Comparison of ENCODE assay signal across 8 mouse cellular contexts in genomic region chr11:48824311-48824830, GRCm38 (mm10). TPM values are rescaled to one million over a fixed set of nuclear protein-coding genes. Genes with fewer than 3 reads are reported as not detected.
DNase-seq lines count a peak whose midpoint lies in the region; ATAC-seq and TF ChIP-seq lines count a peak whose summit lies in the region.

No protein-coding gene starts in this region.

- no peak for TF ChIP-seq EP300 in heart, adult 2 months (IDR thresholded peaks at IDR 0.05; ENCODE audit: insufficient read depth, low read depth, low read length)
- no peak for TF ChIP-seq EP300 in ES-Bruce4 (IDR thresholded peaks at IDR 0.05; ENCODE audit: insufficient read depth, low read depth, low read length)
- TF ChIP-seq EP300 in liver, postnatal 0 days (IDR thresholded peaks at IDR 0.05; ENCODE audit: low read depth) = no peak

- intact Hi-C loops in heart, adult 2 months (cut with DNase I) = loop anchor here (1.0 kb wide), 1 partner anchor 9 kb away; no protein-coding TSS in a partner anchor
- intact Hi-C loops in heart, postnatal 14 days (cut with DNase I) = no loop called here

- TF ChIP-seq POLR2A in heart, adult 2 months (IDR thresholded peaks at IDR 0.05; ENCODE audit: insufficient read depth, low read depth, low read length) = no peak
- TF ChIP-seq POLR2A in ES-Bruce4 (IDR thresholded peaks at IDR 0.05; ENCODE audit: insufficient read depth, low read length) = no peak

- no peak for DNase-seq in heart, adult 2 months
- DNase-seq in heart, postnatal 14 days = no peak
- no peak for DNase-seq in liver, postnatal 0 days
- DNase-seq in cerebellum, adult 18-20 months = no peak
- no peak for DNase-seq in cerebellum, adult 11-12 months
- DNase-seq in urinary bladder, adult 2 months (ENCODE audit: low spot score) = no peak

- H3K4me2 ChIP-seq in heart, embryonic 16.5 days (ENCODE audit: low read depth, low read length) = peak overlapping the region; percentile 68
- H3K4me2 ChIP-seq in liver, postnatal 0 days (ENCODE audit: low read depth, low read length) = peak overlapping the region; percentile 69

- H3K4me1 ChIP-seq in heart, adult 2 months (ENCODE audit: control insufficient read depth, insufficient read depth, low read length) = peaks cover 1% of the 10 kb centered on the region
- H3K4me1 ChIP-seq in ES-Bruce4 (ENCODE audit: control insufficient read depth, insufficient read depth, low read length) = peaks cover 2% of the 10 kb centered on the region
- H3K4me1 ChIP-seq in heart, embryonic 16.5 days (ENCODE audit: control insufficient read depth, insufficient read depth, low read length) = peaks cover 2% of the 10 kb centered on the region; the same call in 1 of the 2 replicates
- peaks cover 28% of the 10 kb centered on the region for H3K4me1 ChIP-seq in liver, postnatal 0 days (ENCODE audit: insufficient read depth)

- H3K27me3 ChIP-seq in heart, adult 2 months (ENCODE audit: control insufficient read depth, insufficient read depth, low read length) = no peaks in the 10 kb centered on the region
- no peaks in the 10 kb centered on the region; the same call in none of the 2 replicates for H3K27me3 ChIP-seq in ES-Bruce4 (ENCODE audit: control insufficient read depth, insufficient read depth, low read length, poor library complexity, severe bottlenecking)
- H3K27me3 ChIP-seq in heart, embryonic 16.5 days (ENCODE audit: control insufficient read depth, insufficient read depth, low read length) = no peaks in the 10 kb centered on the region
- H3K27me3 ChIP-seq in liver, postnatal 0 days (ENCODE audit: insufficient read depth, low read length) = peaks cover 16% of the 10 kb centered on the region

- WGBS in heart, adult 2 months = 38% methylated on average over 22 of the region's 22 CpGs
- 9% methylated on average over 22 of the region's 22 CpGs for WGBS in heart, embryonic 16.5 days
- WGBS in liver, postnatal 0 days (ENCODE audit: insufficient replicate concordance) = 9% methylated on average over 22 of the region's 22 CpGs

- no peak overlapping the region for H3K9ac ChIP-seq in heart, adult 2 months (ENCODE audit: low read depth, low read length)
- peak overlapping the region; percentile 15 for H3K9ac ChIP-seq in ES-Bruce4 (ENCODE audit: low read depth, poor library complexity, severe bottlenecking)
- H3K9ac ChIP-seq in heart, embryonic 16.5 days (ENCODE audit: low read length) = peak overlapping the region; percentile 27; the same call in 1 of the 2 replicates
- peak overlapping the region; percentile 39; the same call in 1 of the 2 replicates for H3K9ac ChIP-seq in liver, postnatal 0 days (replicated peaks)

- H3K4me3 ChIP-seq in heart, adult 2 months = peak overlapping the region; percentile 56
- H3K4me3 ChIP-seq in ES-Bruce4 (ENCODE audit: low read depth, low read length) = peak overlapping the region; percentile 69
- peak overlapping the region; percentile 44 for H3K4me3 ChIP-seq in heart, embryonic 16.5 days (ENCODE audit: low read length)
- H3K4me3 ChIP-seq in liver, postnatal 0 days (ENCODE audit: low read depth, low read length) = peak overlapping the region; percentile 42

- no peak overlapping the region for H3K27ac ChIP-seq in heart, adult 2 months
- H3K27ac ChIP-seq in ES-Bruce4 (ENCODE audit: insufficient read depth, low read length) = no peak overlapping the region
- no peak overlapping the region for H3K27ac ChIP-seq in heart, embryonic 16.5 days (ENCODE audit: low read length)
- no peak overlapping the region for H3K27ac ChIP-seq in liver, postnatal 0 days (ENCODE audit: low read depth)

- no peaks in the 10 kb centered on the region for H3K79me2 ChIP-seq in heart, adult 2 months (replicated peaks; ENCODE audit: control insufficient read depth, insufficient read depth, low read length)

- H3K9me3 ChIP-seq in ES-Bruce4 (replicated peaks; ENCODE audit: control insufficient read depth, insufficient read depth, low read length, poor library complexity, severe bottlenecking) = no peaks in the 10 kb centered on the region
- no peaks in the 10 kb centered on the region for H3K9me3 ChIP-seq in heart, embryonic 16.5 days (replicated peaks; ENCODE audit: control insufficient read depth, low read length)
- H3K9me3 ChIP-seq in liver, postnatal 0 days (ENCODE audit: low read length) = no peaks in the 10 kb centered on the region

- TF ChIP-seq CTCF in heart, adult 2 months (IDR thresholded peaks at IDR 0.05) = no peak
- TF ChIP-seq CTCF in ES-Bruce4 (IDR thresholded peaks at IDR 0.05; ENCODE audit: low read depth, low read length) = no peak
- TF ChIP-seq CTCF in liver, postnatal 0 days (IDR thresholded peaks at IDR 0.05; ENCODE audit: low read depth) = no peak

- H3K36me3 ChIP-seq in heart, adult 2 months (ENCODE audit: control insufficient read depth, insufficient read depth, low read length) = no peaks in the 10 kb centered on the region
- no peaks in the 10 kb centered on the region for H3K36me3 ChIP-seq in ES-Bruce4 (ENCODE audit: control insufficient read depth, insufficient read depth, low read length, poor library complexity, severe bottlenecking)
- no peaks in the 10 kb centered on the region for H3K36me3 ChIP-seq in heart, embryonic 16.5 days (ENCODE audit: control insufficient read depth, insufficient read depth)
- H3K36me3 ChIP-seq in liver, postnatal 0 days (replicated peaks; ENCODE audit: insufficient read depth, low read length) = no peaks in the 10 kb centered on the region

- no peak for ATAC-seq in heart, embryonic 16.5 days (replicated peaks; ENCODE audit: extremely low read depth, insufficient read depth, low FRiP score)
- ATAC-seq in liver, postnatal 0 days = no peak

RNA-seq across cellular contexts. Expression of gene Trim7, which starts 1.6 kb away (rescaled TPM):
- 10 to 100 TPM; 18.2 to 18.4 TPM for total RNA-seq in heart, adult 2 months (2021)
- polyA plus RNA-seq in heart, adult 2 months (2012; rRNA removed) = 27.9 and 32.6 TPM in 2 replicates
- total RNA-seq in heart, postnatal 14 days (2021) = 10 to 100 TPM; 23.4 to 23.9 TPM
- 8.1 and 8.7 TPM in 2 replicates for polyA plus RNA-seq in ES-Bruce4 (2011; ENCODE audit: insufficient read depth, insufficient read length, low read depth, missing spikeins)
- polyA plus RNA-seq in heart, embryonic 16.5 days (2015; fragmentation: Nextera tagmentation; extraction: Ambion mirVana) = 0.89 and 0.98 TPM in 2 replicates
- polyA plus RNA-seq in liver, postnatal 0 days (2015; fragmentation: Nextera tagmentation; extraction: Ambion mirVana) = 0.48 and 0.52 TPM in 2 replicates
- 14.9 and 16.1 TPM in 2 replicates for polyA plus RNA-seq in urinary bladder, adult 2 months (2012; rRNA removed)

RNA-seq across cellular contexts. Expression of gene Gm12184, which starts 2.1 kb away (rescaled TPM):
- total RNA-seq in heart, adult 2 months (2021) = 1 to 10 TPM; 3.8 to 3.9 TPM
- polyA plus RNA-seq in heart, adult 2 months (2012; rRNA removed) = 18.8 and 28.2 TPM in 2 replicates
- 1 to 10 TPM; 2.6 to 3.0 TPM for total RNA-seq in heart, postnatal 14 days (2021)
- polyA plus RNA-seq in ES-Bruce4 (2011; ENCODE audit: insufficient read depth, insufficient read length, low read depth, missing spikeins) = 88.5 and 95.4 TPM in 2 replicates
- polyA plus RNA-seq in heart, embryonic 16.5 days (2015; fragmentation: Nextera tagmentation; extraction: Ambion mirVana) = 0.55 and 0.66 TPM in 2 replicates
- polyA plus RNA-seq in liver, postnatal 0 days (2015; fragmentation: Nextera tagmentation; extraction: Ambion mirVana) = 4.9 and 5.0 TPM in 2 replicates
- 20.8 and 23.2 TPM in 2 replicates for polyA plus RNA-seq in urinary bladder, adult 2 months (2012; rRNA removed)

RNA-seq across cellular contexts. Expression of gene Trim41, which starts 7.2 kb away (rescaled TPM):
- total RNA-seq in heart, adult 2 months (2021) = 10 to 100 TPM; 19.8 to 19.9 TPM
- polyA plus RNA-seq in heart, adult 2 months (2012; rRNA removed) = 19.1 and 19.3 TPM in 2 replicates
- 10 to 100 TPM; 26.4 to 27.0 TPM for total RNA-seq in heart, postnatal 14 days (2021)
- polyA plus RNA-seq in ES-Bruce4 (2011; ENCODE audit: insufficient read depth, insufficient read length, low read depth, missing spikeins) = 29.6 and 32.2 TPM in 2 replicates
- 4.2 and 4.3 TPM in 2 replicates for polyA plus RNA-seq in heart, embryonic 16.5 days (2015; fragmentation: Nextera tagmentation; extraction: Ambion mirVana)
- polyA plus RNA-seq in liver, postnatal 0 days (2015; fragmentation: Nextera tagmentation; extraction: Ambion mirVana) = 2.2 and 2.3 TPM in 2 replicates
- polyA plus RNA-seq in urinary bladder, adult 2 months (2012; rRNA removed) = 34.8 and 37.5 TPM in 2 replicates

RNA-seq across cellular contexts. Expression of gene Rack1, which starts 24.2 kb away (rescaled TPM):
- 100 to 1,000 TPM; 337 to 437 TPM for total RNA-seq in heart, adult 2 months (2021)
- 867 and 1,301 TPM in 2 replicates for polyA plus RNA-seq in heart, adult 2 months (2012; rRNA removed)
- total RNA-seq in heart, postnatal 14 days (2021) = 100 to 1,000 TPM; 400 to 478 TPM
- polyA plus RNA-seq in ES-Bruce4 (2011; ENCODE audit: insufficient read depth, insufficient read length, low read depth, missing spikeins) = 2,044 and 2,161 TPM in 2 replicates
- 382 and 390 TPM in 2 replicates for polyA plus RNA-seq in heart, embryonic 16.5 days (2015; fragmentation: Nextera tagmentation; extraction: Ambion mirVana)
- 397 and 398 TPM in 2 replicates for polyA plus RNA-seq in liver, postnatal 0 days (2015; fragmentation: Nextera tagmentation; extraction: Ambion mirVana)
- polyA plus RNA-seq in urinary bladder, adult 2 months (2012; rRNA removed) = 1,217 and 1,275 TPM in 2 replicates

RNA-seq across cellular contexts. Expression of gene Irgm1, which starts 47.1 kb away (rescaled TPM):
- total RNA-seq in heart, adult 2 months (2021) = 10 to 100 TPM in 1 of 2 experiments, 1 to 10 TPM in 1; 9.9 to 13.5 TPM
- 10.0 and 17.2 TPM in 2 replicates for polyA plus RNA-seq in heart, adult 2 months (2012; rRNA removed)
- 1 to 10 TPM; 7.1 to 7.2 TPM for total RNA-seq in heart, postnatal 14 days (2021)
- polyA plus RNA-seq in ES-Bruce4 (2011; ENCODE audit: insufficient read depth, insufficient read length, low read depth, missing spikeins) = 18.5 and 20.1 TPM in 2 replicates
- 11.6 and 14.5 TPM in 2 replicates for polyA plus RNA-seq in heart, embryonic 16.5 days (2015; fragmentation: Nextera tagmentation; extraction: Ambion mirVana)
- polyA plus RNA-seq in liver, postnatal 0 days (2015; fragmentation: Nextera tagmentation; extraction: Ambion mirVana) = 42.7 and 44.1 TPM in 2 replicates
- polyA plus RNA-seq in urinary bladder, adult 2 months (2012; rRNA removed) = 30.5 and 54.8 TPM in 2 replicates
